Mouse (Mus musculus) hindbrain, embryonic 14.5 days (tissue): ENCODE data around the gene Reck. TPM values are rescaled to one million over a fixed set of nuclear protein-coding genes. Genes with fewer than 3 reads are reported as not detected.

Experiments used
- ATAC-seq: fragments of 200-750 bp; cut with Nextera tagmentation; 2 replicates; pipeline ENCODE4 v1.8.0; 2017; ENCODE audit warnings: moderate number of reproducible peaks, mild to moderate bottlenecking, moderate TSS enrichment, moderate library complexity; ENCODE audit not compliant: low FRiP score
- DNase-seq: peaks from one replicate; pipeline ENCODE4 v3.0.0-alpha.2; 2015; ENCODE audit warnings: low spot score
- H3K27ac ChIP-seq: fragments of 300-500 bp; sonication (generic); 2 replicates; pipeline ENCODE4 v1.5.1; 2014; ENCODE audit warnings: mild to moderate bottlenecking, moderate library complexity
- H3K27me3 ChIP-seq: fragments of 300-500 bp; sonication (generic); 2 replicates; pipeline ENCODE4 v1.6.1; 2014; ENCODE audit warnings: mild to moderate bottlenecking, low read length, mixed read lengths; ENCODE audit not compliant: control insufficient read depth, insufficient read depth
- H3K36me3 ChIP-seq: fragments of 300-500 bp; sonication (generic); replicated peaks from 2 replicates; pipeline ENCODE4 v1.6.1; 2014; ENCODE audit not compliant: control insufficient read depth, insufficient read depth
- H3K4me1 ChIP-seq: fragments of 300-500 bp; sonication (generic); replicated peaks from 2 replicates; pipeline ENCODE4 v1.6.1; 2014; ENCODE audit warnings: antibody characterized with exemption, low read length, mixed read lengths; ENCODE audit not compliant: control insufficient read depth, insufficient read depth
- H3K4me2 ChIP-seq: fragments of 300-500 bp; sonication (generic); replicated peaks from 2 replicates; pipeline ENCODE4 v1.6.1; 2014; ENCODE audit warnings: mild to moderate bottlenecking, moderate library complexity
- H3K4me3 ChIP-seq: fragments of 300-500 bp; sonication (generic); replicated peaks from 2 replicates; pipeline ENCODE4 v1.5.1; 2014; ENCODE audit warnings: mild to moderate bottlenecking, low read length
- H3K9ac ChIP-seq: fragments of 300-500 bp; sonication (generic); 2 replicates; pipeline ENCODE4 v1.6.1; 2014
- H3K9me3 ChIP-seq: fragments of 300-500 bp; sonication (generic); 2 replicates; pipeline ENCODE4 v1.6.1; 2016; ENCODE audit warnings: low read length; ENCODE audit not compliant: control insufficient read depth
- WGBS: fragments of 180-500 bp; shearing (Covaris S2); extraction: QIAGEN DNeasy Blood & Tissue Kit; methylation state at CpG from one replicate; pipeline ENCODE4 v1.1.7; 2014; 5-methylcytosine and 5-hydroxymethylcytosine counted together
- polyA plus RNA-seq: library from polyadenylated mRNA; unstranded; fragments of >200 nt; fragmentation: Nextera tagmentation; extraction: Ambion mirVana; gene quantifications from 2 replicates; pipeline ENCODE4 v1.2.1, GENCODE M21; 2014

Gene Reck
- polyA plus RNA-seq, 1 experiment from 2014 or later, result 7.3 TPM

- no peaks in the 10 kb centered on the region for H3K9me3 ChIP-seq
- H3K27ac ChIP-seq, result no peak overlapping the region
- no peaks in the 10 kb centered on the region for H3K27me3 ChIP-seq
- H3K4me2 ChIP-seq, result no peak overlapping the region
- no peak for DNase-seq
- 92% methylated on average over 3 of the region's 3 CpGs for WGBS
- no peaks in the 10 kb centered on the region for H3K4me1 ChIP-seq
- no peak for ATAC-seq
- H3K36me3 ChIP-seq, result peaks cover 87% of the 10 kb centered on the region
- H3K4me3 ChIP-seq, result no peak overlapping the region
- H3K9ac ChIP-seq, result no peak overlapping the region
These were observed 52.5 kb downstream of the Reck start for GRCm38 (mm10) chr4:43927826-43928225.

GRCm38 (mm10) chr4:43931877-43932276 is 56.5 kb downstream of the Reck start:
- DNase-seq (no peak), ATAC-seq (no peak)
- no peak overlapping the region for H3K4me3 ChIP-seq
- H3K4me2 ChIP-seq, result no peak overlapping the region
- no peak overlapping the region for H3K27ac ChIP-seq
- H3K4me1 ChIP-seq, result no peaks in the 10 kb centered on the region
- H3K9me3 ChIP-seq, result no peaks in the 10 kb centered on the region
- H3K36me3 ChIP-seq, result peaks cover 73% of the 10 kb centered on the region
- no peak overlapping the region for H3K9ac ChIP-seq
- H3K27me3 ChIP-seq, result no peaks in the 10 kb centered on the region
- WGBS, result 92% methylated on average over 4 of the region's 4 CpGs

GRCm38 (mm10) chr4:43936186-43936585 is 60.9 kb downstream of the Reck start:
- Histone ChIP-seq H3K27me3 (no peaks in the 10 kb centered on the region), H3K9me3 (no peaks in the 10 kb centered on the region), H3K9ac (no peak overlapping the region), H3K36me3 (peaks cover 64% of the 10 kb centered on the region), H3K4me2 (no peak overlapping the region), H3K27ac (no peak overlapping the region), H3K4me3 (no peak overlapping the region), H3K4me1 (no peaks in the 10 kb centered on the region)
- ATAC-seq, result no peak
- no peak for DNase-seq
- WGBS, result 91% methylated on average over 4 of the region's 4 CpGs

GRCm38 (mm10) chr4:43936749-43937674 is 61.7 kb downstream of the Reck start:
- DNase-seq, result no peak
- Histone ChIP-seq H3K9me3 (no peaks in the 10 kb centered on the region), H3K4me1 (no peaks in the 10 kb centered on the region), H3K4me2 (no peak overlapping the region), H3K4me3 (no peak overlapping the region), H3K9ac (no peak overlapping the region), H3K27me3 (no peaks in the 10 kb centered on the region), H3K27ac (no peak overlapping the region), H3K36me3 (peaks cover 64% of the 10 kb centered on the region)
- no peak for ATAC-seq
- 83% methylated on average over 14 of the region's 14 CpGs for WGBS

- ATAC-seq, result no peak
These were observed 66.0 kb downstream of the Reck start for GRCm38 (mm10) chr4:43941315-43941714.

GRCm38 (mm10) chr4:43942421-43942820 is 67.1 kb downstream of the Reck start:
- H3K27ac ChIP-seq, result no peak overlapping the region
- H3K4me3 ChIP-seq, result no peak overlapping the region
- no peak overlapping the region for H3K4me2 ChIP-seq
- no peaks in the 10 kb centered on the region for H3K9me3 ChIP-seq
- H3K27me3 ChIP-seq, result no peaks in the 10 kb centered on the region
- no peak for DNase-seq
- H3K9ac ChIP-seq, result no peak overlapping the region
- H3K36me3 ChIP-seq, result peaks cover 59% of the 10 kb centered on the region
- H3K4me1 ChIP-seq, result no peaks in the 10 kb centered on the region
- no peak for ATAC-seq
- WGBS, result 91% methylated on average over 8 of the region's 8 CpGs

More at GRCm38 (mm10) chr4:43941315-43941714, 66.0 kb downstream of the Reck start:
- 91% methylated on average over 5 of the region's 5 CpGs for WGBS
- H3K4me3 ChIP-seq, result no peak overlapping the region
- H3K27me3 ChIP-seq, result no peaks in the 10 kb centered on the region
- H3K36me3 ChIP-seq, result peaks cover 64% of the 10 kb centered on the region
- H3K4me2 ChIP-seq, result no peak overlapping the region
- H3K9me3 ChIP-seq, result no peaks in the 10 kb centered on the region
- no peak for DNase-seq
- no peak overlapping the region for H3K27ac ChIP-seq
- H3K4me1 ChIP-seq, result no peaks in the 10 kb centered on the region
- no peak overlapping the region for H3K9ac ChIP-seq

- H3K9ac ChIP-seq, result no peak overlapping the region
- no peaks in the 10 kb centered on the region for H3K9me3 ChIP-seq
- H3K4me3 ChIP-seq, result no peak overlapping the region
- H3K27me3 ChIP-seq, result no peaks in the 10 kb centered on the region
- H3K4me2 ChIP-seq, result no peak overlapping the region
- no peaks in the 10 kb centered on the region for H3K4me1 ChIP-seq
- H3K27ac ChIP-seq, result no peak overlapping the region
- no peak for ATAC-seq
- WGBS, result 100% methylated on average over 2 of the region's 2 CpGs
- no peak for DNase-seq
- peaks cover 18% of the 10 kb centered on the region for H3K36me3 ChIP-seq
These were observed 72.2 kb downstream of the Reck start for GRCm38 (mm10) chr4:43947571-43947970.

- Histone ChIP-seq H3K27ac (peak within 1 kb of the TSS; percentile 78), H3K9ac (peak within 1 kb of the TSS; percentile 77), H3K27me3 (no peaks in the 10 kb centered on the region), H3K4me1 (peaks cover 13% of the 10 kb centered on the region), H3K4me3 (peak within 1 kb of the TSS; percentile 64), H3K4me2 (peak within 1 kb of the TSS; percentile 91), H3K9me3 (no peaks in the 10 kb centered on the region), H3K36me3 (no peaks in the 10 kb centered on the region)
- DNase-seq, result peak; percentile 82
- WGBS, result under 1% methylated on average over 39 of the region's 45 CpGs
- ATAC-seq, result peak; percentile 86
These were observed 82.0 kb downstream of the Reck start, which contains the start of gene Glipr2 for GRCm38 (mm10) chr4:43957292-43957845. Gene Glipr2, plus strand, starts transcription at chr4:43957401.

- H3K4me1 ChIP-seq, result peaks cover 13% of the 10 kb centered on the region
- ATAC-seq (peak; percentile 77), DNase-seq (peak; percentile 85)
- H3K36me3 ChIP-seq, result no peaks in the 10 kb centered on the region
- H3K9ac ChIP-seq, result peak overlapping the region; percentile 77
- WGBS, result under 1% methylated on average over 26 of the region's 26 CpGs
- no peaks in the 10 kb centered on the region for H3K27me3 ChIP-seq
- H3K4me2 ChIP-seq, result peak overlapping the region; percentile 91
- H3K27ac ChIP-seq, result peak overlapping the region; percentile 78
- peak overlapping the region; percentile 64 for H3K4me3 ChIP-seq
- no peaks in the 10 kb centered on the region for H3K9me3 ChIP-seq
These were observed 82.6 kb downstream of the Reck start for GRCm38 (mm10) chr4:43957846-43958461.
